Mouse (Mus musculus): ENCODE results near the gene Clgn. TPM values are rescaled to one million over a fixed set of nuclear protein-coding genes. Genes with fewer than 3 reads are reported as not detected.

Gene Clgn
- 15.9 and 17.2 TPM in 2 replicates for polyA plus RNA-seq (2015; fragmentation: Nextera tagmentation; extraction: Ambion mirVana)

DNA sequence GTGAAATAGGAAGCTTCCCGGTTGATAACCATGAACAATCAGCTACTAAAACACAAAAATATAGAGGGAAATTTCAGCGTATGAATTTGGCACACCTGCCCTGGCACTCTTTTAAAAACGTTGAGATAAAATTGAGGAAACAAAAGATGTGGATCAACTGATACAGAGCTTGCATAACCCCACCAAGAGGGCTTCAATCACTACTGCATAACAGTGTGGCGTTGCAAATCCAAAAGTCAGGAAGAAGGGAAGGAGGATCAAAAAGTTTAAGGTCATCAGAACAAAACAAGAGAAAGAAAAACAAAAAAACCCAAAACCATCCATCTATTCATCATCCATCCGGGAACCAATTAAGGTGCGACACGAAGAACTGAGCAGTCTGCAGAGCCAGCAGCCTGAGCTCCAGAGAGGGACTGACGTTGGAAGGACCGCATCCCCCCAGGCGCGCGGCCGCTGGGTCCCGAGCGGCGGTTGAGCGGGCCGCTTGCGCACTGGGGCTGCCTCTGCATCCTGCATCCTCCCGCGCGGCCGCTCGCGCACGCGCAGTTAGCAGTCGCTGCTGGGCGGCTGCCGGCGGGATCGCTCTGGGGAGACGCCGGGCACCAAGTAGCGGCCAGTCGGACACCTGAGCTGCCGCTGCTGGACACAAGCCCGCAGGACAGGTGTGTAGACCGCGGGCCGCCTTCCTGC, at the start of gene Clgn:
Gene Clgn, plus strand, starts transcription at position 552 of the 690 bp plus-strand sequence.
- peak; percentile 94 for ATAC-seq (ENCODE audit: low FRiP score)
- Histone ChIP-seq H3K36me3 (no peaks in the 10 kb centered on the region), H3K4me3 (replicated peaks) (peak within 1 kb of the TSS; percentile 70), H3K27ac (replicated peaks) (no peak within 1 kb of the TSS), H3K9ac (replicated peaks) (peak within 1 kb of the TSS; percentile 73), H3K4me1 (peaks cover 11% of the 10 kb centered on the region; the same call in 1 of the 2 replicates), H3K4me2 (peak within 1 kb of the TSS; percentile 81), H3K9me3 (replicated peaks) (no peaks in the 10 kb centered on the region), H3K27me3 (replicated peaks) (peaks cover 8% of the 10 kb centered on the region)
- 5% methylated on average over 41 of the region's 41 CpGs for WGBS

DNA sequence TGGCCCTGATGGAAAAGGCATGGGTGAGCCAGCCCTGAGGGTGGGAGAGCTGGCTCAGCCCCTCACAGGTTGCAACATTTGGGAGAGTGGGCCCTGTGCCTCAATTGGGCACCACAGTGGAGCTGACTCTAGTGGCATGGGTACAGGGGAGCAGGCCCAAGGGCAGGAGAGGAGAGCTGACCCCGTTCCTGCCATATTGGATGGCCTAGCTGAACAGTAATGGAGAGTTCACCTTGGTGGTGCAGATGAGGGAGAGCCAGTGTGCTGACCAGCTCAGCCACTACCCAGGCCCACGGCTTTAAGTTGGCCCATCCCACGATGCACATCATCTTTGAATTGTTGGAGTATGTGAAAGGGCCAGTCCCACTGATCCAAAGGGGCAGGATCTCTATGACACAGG, 47.6 kb upstream of the Clgn start:
- H3K4me1 ChIP-seq: no peaks in the 10 kb centered on the region
- H3K4me3 ChIP-seq (replicated peaks): no peak overlapping the region
- ATAC-seq (ENCODE audit: low FRiP score): no peak
- WGBS: 93% methylated on average over 3 of the region's 3 CpGs
- no peak overlapping the region for H3K9ac ChIP-seq (replicated peaks)
- no peak overlapping the region for H3K27ac ChIP-seq (replicated peaks)
- no peak overlapping the region for H3K4me2 ChIP-seq
- H3K9me3 ChIP-seq (replicated peaks): no peaks in the 10 kb centered on the region
- H3K27me3 ChIP-seq (replicated peaks): no peaks in the 10 kb centered on the region
- H3K36me3 ChIP-seq: no peaks in the 10 kb centered on the region

DNA sequence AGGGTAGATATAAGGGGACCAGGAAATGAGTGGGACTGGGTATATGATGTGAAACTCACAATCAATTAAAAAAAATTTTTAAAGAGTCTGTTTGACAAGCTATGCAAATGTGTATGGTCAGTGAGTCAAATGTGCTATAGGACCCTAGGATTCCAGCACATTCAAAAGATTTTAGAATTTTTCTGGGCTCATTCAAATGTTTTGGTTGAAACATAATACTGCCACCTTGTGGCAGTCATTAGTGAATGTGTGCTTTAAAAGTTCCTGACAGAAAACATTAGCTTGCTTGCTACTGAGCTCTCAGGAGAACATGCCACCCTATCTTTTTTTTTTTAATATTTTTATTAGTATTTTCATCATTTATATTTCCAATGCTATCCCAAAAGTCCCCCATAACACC, 47.0 kb upstream of the Clgn start:
- Histone ChIP-seq H3K4me3 (replicated peaks) (no peak overlapping the region), H3K9ac (replicated peaks) (no peak overlapping the region), H3K36me3 (no peaks in the 10 kb centered on the region), H3K4me2 (no peak overlapping the region), H3K27me3 (replicated peaks) (no peaks in the 10 kb centered on the region), H3K4me1 (no peaks in the 10 kb centered on the region), H3K27ac (replicated peaks) (no peak overlapping the region), H3K9me3 (replicated peaks) (no peaks in the 10 kb centered on the region)
- ATAC-seq (ENCODE audit: low FRiP score): no peak

DNA sequence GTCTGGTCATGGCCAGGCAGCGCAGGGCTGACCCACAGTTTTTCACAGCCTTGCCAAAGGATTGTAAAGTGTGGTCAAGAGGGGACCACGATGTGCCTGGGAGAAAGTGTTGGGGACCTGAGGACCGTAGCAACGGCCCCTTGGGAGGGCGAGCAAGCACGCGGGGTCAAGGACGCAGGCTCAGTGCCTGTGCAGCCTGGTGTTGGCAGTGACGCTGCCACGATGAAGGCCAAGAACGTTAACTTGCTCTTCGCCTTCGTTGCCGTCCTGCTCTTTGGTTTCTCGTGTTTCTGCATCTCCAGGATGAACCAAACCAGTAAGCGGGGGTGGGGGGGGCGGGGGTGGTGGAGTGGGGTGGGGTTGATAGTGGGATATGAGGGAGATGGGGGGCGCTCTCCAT, 41.4 kb upstream of the Clgn start, which contains the start of gene Mgat4d:
Gene Mgat4d, plus strand, starts transcription at position 209 of the 400 bp plus-strand sequence.
- no peaks in the 10 kb centered on the region for H3K36me3 ChIP-seq
- no peak within 1 kb of the TSS for H3K4me2 ChIP-seq
- H3K4me3 ChIP-seq (replicated peaks): no peak within 1 kb of the TSS
- no peak for ATAC-seq (ENCODE audit: low FRiP score)
- 82% methylated on average over 18 of the region's 18 CpGs for WGBS
- no peaks in the 10 kb centered on the region for H3K9me3 ChIP-seq (replicated peaks)
- H3K27me3 ChIP-seq (replicated peaks): no peaks in the 10 kb centered on the region
- no peaks in the 10 kb centered on the region for H3K4me1 ChIP-seq
- H3K9ac ChIP-seq (replicated peaks): no peak within 1 kb of the TSS
- H3K27ac ChIP-seq (replicated peaks): no peak within 1 kb of the TSS

DNA sequence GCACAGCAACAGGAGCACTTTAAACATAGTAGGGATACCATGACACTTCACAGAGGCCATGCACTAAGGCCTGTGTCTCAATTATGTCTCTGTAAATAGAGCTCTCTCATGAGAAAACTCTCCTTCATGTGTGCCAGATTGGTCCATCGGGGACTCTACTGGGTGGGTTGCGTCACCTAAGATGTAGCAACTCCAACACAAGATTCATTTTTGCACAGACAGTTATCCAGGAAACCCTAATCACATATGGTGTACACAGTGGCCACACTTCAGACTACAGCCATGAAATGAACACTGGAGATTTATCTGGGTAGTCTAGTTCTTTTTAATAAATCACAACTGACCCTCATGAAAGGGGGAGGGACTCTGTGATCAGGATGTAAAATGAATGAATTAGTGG, 38.4 kb upstream of the Clgn start:
- H3K4me1 ChIP-seq: no peaks in the 10 kb centered on the region
- no peaks in the 10 kb centered on the region for H3K27me3 ChIP-seq (replicated peaks)
- H3K4me2 ChIP-seq: no peak overlapping the region
- H3K9me3 ChIP-seq (replicated peaks): no peaks in the 10 kb centered on the region
- WGBS: 96% methylated on average over 2 of the region's 2 CpGs
- no peak for ATAC-seq (ENCODE audit: low FRiP score)
- no peak overlapping the region for H3K4me3 ChIP-seq (replicated peaks)
- H3K9ac ChIP-seq (replicated peaks): no peak overlapping the region
- no peak overlapping the region for H3K27ac ChIP-seq (replicated peaks)
- no peaks in the 10 kb centered on the region for H3K36me3 ChIP-seq

DNA sequence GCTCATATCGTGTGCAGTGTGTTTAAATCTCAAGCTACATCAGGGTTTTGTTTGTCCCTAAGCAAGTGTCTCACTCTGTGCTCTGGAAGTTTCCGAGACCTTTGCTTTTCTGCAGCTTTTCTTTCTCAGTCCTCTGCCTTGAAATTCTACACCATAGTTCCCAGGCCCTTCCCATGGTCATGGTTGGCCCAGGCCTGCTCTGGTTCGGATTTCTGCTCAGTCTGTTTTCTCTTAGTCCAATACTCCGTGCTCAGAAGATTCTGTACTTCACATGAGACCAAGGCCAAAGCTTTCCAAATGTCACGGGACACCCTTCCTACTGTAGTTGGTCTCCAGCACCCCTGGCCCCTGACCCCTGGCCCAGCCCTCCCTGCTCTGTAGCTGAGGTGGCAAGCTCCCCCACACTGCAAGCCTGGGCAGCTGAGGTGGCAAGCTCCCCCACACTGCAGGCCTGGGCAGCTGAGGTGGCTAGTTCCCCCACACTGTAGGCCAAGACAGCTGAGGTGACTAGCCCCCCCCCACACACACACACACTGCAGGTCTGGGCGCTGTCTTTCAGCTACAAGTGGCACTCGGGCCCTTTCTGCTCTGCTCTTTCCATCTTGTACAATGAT, 26.4 kb upstream of the Clgn start:
- 76% methylated on average over 7 of the region's 7 CpGs for WGBS
- Histone ChIP-seq H3K27me3 (replicated peaks) (no peaks in the 10 kb centered on the region), H3K36me3 (no peaks in the 10 kb centered on the region), H3K4me3 (replicated peaks) (no peak overlapping the region), H3K27ac (replicated peaks) (no peak overlapping the region), H3K4me2 (no peak overlapping the region), H3K9me3 (replicated peaks) (no peaks in the 10 kb centered on the region), H3K9ac (replicated peaks) (no peak overlapping the region), H3K4me1 (no peaks in the 10 kb centered on the region)
- ATAC-seq (ENCODE audit: low FRiP score): no peak

DNA sequence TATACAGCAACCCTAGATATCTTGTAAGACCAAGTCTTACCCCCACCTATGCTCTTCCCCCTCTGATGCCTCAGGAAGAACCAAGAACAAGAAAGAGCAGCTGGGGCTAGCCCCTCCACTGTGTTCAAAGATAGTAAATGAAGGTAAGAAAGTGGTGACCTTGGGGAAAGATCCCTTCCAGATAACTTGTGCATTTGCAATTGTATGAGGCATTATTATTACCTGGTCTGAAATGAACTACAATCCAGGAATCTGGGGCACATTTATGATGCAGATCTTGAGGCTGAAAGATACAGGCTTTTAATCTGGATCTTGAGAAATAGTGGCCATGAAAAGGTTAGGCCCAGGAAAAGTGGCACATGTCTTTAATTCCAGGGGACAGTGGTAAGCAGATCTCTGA, 12.4 kb upstream of the Clgn start:
- Histone ChIP-seq H3K9me3 (replicated peaks) (no peaks in the 10 kb centered on the region), H3K27me3 (replicated peaks) (no peaks in the 10 kb centered on the region), H3K27ac (replicated peaks) (no peak overlapping the region), H3K9ac (replicated peaks) (no peak overlapping the region), H3K4me2 (no peak overlapping the region), H3K36me3 (no peaks in the 10 kb centered on the region), H3K4me3 (replicated peaks) (no peak overlapping the region), H3K4me1 (no peaks in the 10 kb centered on the region)
- ATAC-seq (ENCODE audit: low FRiP score): no peak

DNA sequence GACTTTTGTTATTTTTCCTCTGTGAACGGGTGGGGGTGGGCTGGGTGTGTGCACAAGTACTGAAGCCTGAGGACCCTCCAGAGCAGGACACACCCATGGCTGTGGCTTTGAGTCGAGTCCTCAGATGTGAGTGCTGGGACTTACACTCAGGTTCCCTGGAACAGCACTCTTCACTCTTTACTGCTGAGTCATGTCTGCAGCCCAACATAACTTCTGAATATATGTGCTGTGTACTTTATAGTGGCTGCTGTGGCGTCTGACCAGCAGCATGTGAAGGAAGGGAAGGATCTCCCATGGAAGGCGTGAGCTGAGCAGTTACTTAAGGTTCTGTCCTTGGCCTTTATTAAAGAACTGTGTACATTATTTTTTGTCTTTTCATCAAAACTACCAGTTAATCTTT, 9.5 kb upstream of the Clgn start:
- ATAC-seq (ENCODE audit: low FRiP score): no peak
- WGBS: 83% methylated on average over 4 of the region's 4 CpGs
- no peaks in the 10 kb centered on the region for H3K27me3 ChIP-seq (replicated peaks)
- no peak overlapping the region for H3K9ac ChIP-seq (replicated peaks)
- H3K27ac ChIP-seq (replicated peaks): no peak overlapping the region
- H3K4me3 ChIP-seq (replicated peaks): no peak overlapping the region
- no peaks in the 10 kb centered on the region for H3K9me3 ChIP-seq (replicated peaks)
- no peak overlapping the region for H3K4me2 ChIP-seq
- no peaks in the 10 kb centered on the region for H3K36me3 ChIP-seq
- no peaks in the 10 kb centered on the region for H3K4me1 ChIP-seq

DNA sequence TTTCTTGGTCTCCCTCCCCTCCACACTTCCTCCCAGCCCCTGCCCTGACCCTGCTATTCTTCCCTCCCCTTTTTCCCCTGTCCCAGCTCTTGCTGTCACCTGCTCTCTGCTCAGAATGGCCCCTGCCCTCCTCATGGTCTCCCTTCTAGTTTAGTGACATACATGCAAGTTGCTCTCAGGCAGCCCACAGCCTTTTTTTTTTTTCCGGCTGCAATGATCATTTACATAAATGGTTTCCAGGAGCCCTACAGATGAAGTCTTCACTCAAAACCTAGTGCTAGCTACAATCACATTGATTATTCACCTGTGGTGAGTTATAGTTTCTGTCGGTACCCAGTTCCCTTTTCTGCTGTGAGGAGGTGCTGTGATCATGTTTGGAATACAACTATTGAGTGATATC, 8.7 kb upstream of the Clgn start:
- Histone ChIP-seq H3K4me2 (no peak overlapping the region), H3K36me3 (no peaks in the 10 kb centered on the region), H3K9ac (replicated peaks) (no peak overlapping the region), H3K27me3 (replicated peaks) (no peaks in the 10 kb centered on the region), H3K9me3 (replicated peaks) (no peaks in the 10 kb centered on the region), H3K4me1 (no peaks in the 10 kb centered on the region), H3K4me3 (replicated peaks) (no peak overlapping the region), H3K27ac (replicated peaks) (no peak overlapping the region)
- 82% methylated on average over 2 of the region's 2 CpGs for WGBS
- no peak for ATAC-seq (ENCODE audit: low FRiP score)

DNA sequence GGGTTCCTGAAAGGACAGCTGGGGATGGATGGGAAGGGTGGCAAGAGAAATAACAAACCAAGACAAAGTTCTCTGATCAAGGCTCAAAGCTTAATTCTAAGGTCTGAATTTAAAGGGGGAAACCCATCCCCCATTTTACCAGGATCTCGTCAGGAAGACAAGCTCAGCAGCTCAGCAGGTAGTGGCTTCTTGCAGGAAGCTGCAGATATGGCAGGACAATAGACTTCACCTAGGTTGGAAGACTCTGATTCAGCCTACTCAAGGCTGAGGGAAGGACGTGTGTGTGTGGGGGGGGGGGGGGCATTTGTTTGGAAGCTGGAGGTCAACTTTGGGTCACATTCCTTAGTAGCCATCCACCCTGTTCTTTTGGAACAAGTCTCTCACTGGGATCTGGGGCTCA, 6.8 kb upstream of the Clgn start:
- H3K4me1 ChIP-seq: no peaks in the 10 kb centered on the region
- H3K9me3 ChIP-seq (replicated peaks): no peaks in the 10 kb centered on the region
- no peak overlapping the region for H3K4me3 ChIP-seq (replicated peaks)
- ATAC-seq (ENCODE audit: low FRiP score): no peak
- no peaks in the 10 kb centered on the region; the same call in 1 of the 2 replicates for H3K27me3 ChIP-seq (replicated peaks)
- 44% methylated on average over 2 of the region's 2 CpGs for WGBS
- no peak overlapping the region for H3K27ac ChIP-seq (replicated peaks)
- no peaks in the 10 kb centered on the region for H3K36me3 ChIP-seq
- no peak overlapping the region for H3K9ac ChIP-seq (replicated peaks)
- H3K4me2 ChIP-seq: no peak overlapping the region

DNA sequence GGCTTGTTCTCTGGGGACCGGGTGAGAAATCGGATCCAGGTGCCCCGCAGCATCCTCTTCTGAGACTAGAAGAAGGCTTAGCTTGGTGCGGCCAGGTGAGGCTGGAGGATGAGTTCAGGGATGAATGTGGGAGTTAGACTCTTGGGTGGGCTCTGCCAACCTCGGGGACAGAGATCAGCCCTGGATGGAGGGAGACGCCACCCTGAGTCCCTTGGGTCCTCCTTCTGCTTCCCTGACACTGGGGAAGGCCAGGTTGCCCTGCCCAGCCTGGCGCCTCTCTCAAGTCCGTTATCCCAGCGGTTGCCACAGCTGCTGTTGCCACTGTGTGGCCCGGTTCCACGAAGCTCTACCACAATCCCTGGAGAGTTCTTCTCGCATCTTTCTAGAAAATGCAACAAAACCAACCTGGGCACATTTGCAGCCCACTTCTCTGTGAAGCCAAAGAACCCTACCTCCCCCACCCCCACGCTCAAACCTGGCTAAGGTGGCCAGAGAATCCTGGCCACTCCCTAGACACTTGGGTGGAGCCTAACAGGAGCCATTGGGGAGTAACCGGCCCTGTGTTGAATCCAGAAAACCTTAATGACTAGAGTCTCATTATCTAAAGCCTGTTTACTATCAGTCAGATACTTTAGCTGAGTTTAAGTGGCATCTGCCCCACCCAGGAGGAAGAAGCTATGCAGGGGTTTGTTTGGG, 487 bp downstream of the Clgn start:
- peak; percentile 76 for ATAC-seq (ENCODE audit: low FRiP score)
- H3K9me3 ChIP-seq (replicated peaks): no peaks in the 10 kb centered on the region
- H3K9ac ChIP-seq (replicated peaks): peak overlapping the region; percentile 73
- no peak overlapping the region for H3K27ac ChIP-seq (replicated peaks)
- 3% methylated on average over 14 of the region's 14 CpGs for WGBS
- H3K4me2 ChIP-seq: peak overlapping the region; percentile 81
- no peaks in the 10 kb centered on the region for H3K36me3 ChIP-seq
- H3K27me3 ChIP-seq (replicated peaks): peaks cover 8% of the 10 kb centered on the region
- peak overlapping the region; percentile 70 for H3K4me3 ChIP-seq (replicated peaks)
- peaks cover 11% of the 10 kb centered on the region; the same call in 1 of the 2 replicates for H3K4me1 ChIP-seq

DNA sequence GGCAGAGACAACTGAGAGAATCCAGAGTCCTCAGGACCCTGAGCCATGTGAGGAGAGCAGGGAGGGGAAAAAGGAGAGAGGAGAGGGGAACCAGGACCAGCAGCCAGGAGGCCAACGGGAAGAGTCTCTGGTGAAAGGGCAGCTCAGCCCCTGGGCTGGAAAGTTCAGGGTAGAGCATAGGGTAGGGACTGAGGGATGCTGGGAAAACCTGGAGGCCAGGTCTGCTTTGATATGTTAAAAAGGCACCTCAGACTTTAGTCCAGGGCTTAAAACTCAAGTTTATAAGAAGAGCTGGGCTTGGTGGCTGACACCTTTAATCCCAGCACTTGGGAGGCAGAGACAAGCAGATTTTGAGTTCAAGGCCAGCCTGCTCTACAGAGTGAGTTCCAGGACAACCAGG, 2.9 kb downstream of the Clgn start:
- Histone ChIP-seq H3K27me3 (replicated peaks) (peaks cover 8% of the 10 kb centered on the region), H3K9ac (replicated peaks) (no peak overlapping the region), H3K4me1 (peaks cover 11% of the 10 kb centered on the region; the same call in 1 of the 2 replicates), H3K9me3 (replicated peaks) (no peaks in the 10 kb centered on the region), H3K4me2 (no peak overlapping the region), H3K27ac (replicated peaks) (no peak overlapping the region), H3K36me3 (no peaks in the 10 kb centered on the region), H3K4me3 (replicated peaks) (no peak overlapping the region)
- ATAC-seq (ENCODE audit: low FRiP score): no peak
- 50% methylated on average over 1 of the region's 1 CpGs for WGBS
